Mouse (Mus musculus): Measurements from ENCODE around the gene Il17ra.

- TF ChIP-seq CTCF (IDR thresholded peaks at IDR 0.05; ENCODE audit: low read depth) (no peak), EP300 (optimal IDR thresholded peaks at IDR 0.05) (no peak)
These were observed 56.6 kb downstream of the Il17ra start for GRCm38 (mm10) chr6:120519647-120520046.
